Mouse (Mus musculus) gastrocnemius, postnatal 25 days (tissue): Measurements from ENCODE around the gene Slc4a1ap. TPM values are rescaled to one million over a fixed set of nuclear protein-coding genes. Genes with fewer than 3 reads are reported as not detected.
"Not testable (repeated sequence)": the region's sequence is repeated elsewhere in the genome, so short reads cannot be mapped to it uniquely, and the experiment has no call there.

Source experiments
- DNase-seq: peaks from one replicate; pipeline ENCODE4 v3.0.0; 2022
- long read RNA-seq, 2 experiments: library from polyadenylated mRNA; stranded (forward); transcript quantifications; one replicate each; pipeline ENCODE4 v2.0.0; 2021
- total RNA-seq, 2 experiments: library from RNA; stranded (reverse); gene quantifications; 1 replicate in 1 of 2; 2 replicates in 1 of 2; pipeline ENCODE4 v1.2.3; 2021

Gene Slc4a1ap
- 10 to 100 TPM; 17.4 to 18.6 TPM for total RNA-seq
- long read RNA-seq, experiment 1, partial matches to known transcripts: 1 of 7 reads
- long read RNA-seq, experiment 1, other reads (novel, unspliced or antisense): 4 of 7 reads
- long read RNA-seq, experiment 2, partial matches to known transcripts: 1 of 10 reads
- long read RNA-seq, experiment 2, other reads (novel, unspliced or antisense): 4 of 10 reads

DNA sequence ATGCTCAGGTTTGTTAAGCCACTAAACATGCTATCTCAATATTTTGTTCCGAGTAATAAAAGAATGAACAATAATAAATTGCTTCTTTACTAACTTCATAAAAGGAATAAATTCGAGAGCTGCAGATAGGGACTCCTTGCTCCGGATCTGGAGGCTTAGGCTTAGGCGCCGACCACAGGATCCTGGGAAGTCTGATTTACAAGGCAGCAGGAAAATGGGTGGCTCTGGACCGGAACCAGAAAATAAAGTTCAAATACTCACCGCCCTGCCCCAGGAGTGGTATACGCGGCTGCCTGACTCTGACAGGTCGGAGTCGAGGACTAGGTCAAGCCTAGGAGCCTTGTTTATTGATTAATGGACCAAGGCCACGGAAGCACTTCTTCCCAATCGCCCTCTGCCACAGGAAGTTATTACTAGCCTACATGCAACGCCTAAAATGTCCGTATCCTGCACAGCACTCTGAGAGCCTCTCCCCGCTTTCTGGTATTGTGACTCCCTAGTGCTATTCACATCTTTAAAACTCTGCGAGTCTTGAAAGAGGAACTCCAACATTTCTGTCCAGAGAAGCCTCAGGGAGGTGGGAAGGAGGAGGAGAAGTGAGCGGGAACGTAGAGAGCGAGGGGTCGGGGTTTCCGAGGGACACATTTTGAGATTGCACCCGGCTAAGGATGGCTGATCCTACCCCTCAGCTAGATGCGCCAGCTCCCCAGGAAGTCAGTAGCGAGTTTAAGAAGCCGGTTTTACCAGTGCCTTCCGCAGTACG lies at the start of gene Slc4a1ap:
Gene Slc4a1ap (plus strand): TSS at position 642 of the 763 bp plus-strand sequence.
- DNase-seq: peak; percentile 67

DNA sequence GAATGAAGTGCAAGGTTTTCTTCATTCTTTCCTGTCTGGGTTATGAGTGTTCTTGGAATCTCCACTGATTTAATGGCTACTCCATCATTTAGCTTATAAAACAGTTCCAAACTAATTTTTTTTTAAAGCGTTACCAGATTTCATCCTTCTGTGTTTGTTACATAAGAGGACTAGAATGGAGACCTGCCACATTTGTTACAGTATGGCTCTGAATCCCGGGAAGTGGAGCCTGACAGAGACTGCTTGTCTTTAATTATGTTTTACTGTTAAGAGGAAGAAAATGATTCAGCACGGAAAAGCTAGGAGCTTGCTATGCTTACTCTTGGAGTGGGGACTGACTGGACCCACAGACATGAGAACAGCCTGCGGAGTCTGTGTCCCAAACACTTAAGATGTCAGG lies 46.3 kb upstream of the Slc4a1ap start:
- DNase-seq: no peak

DNA sequence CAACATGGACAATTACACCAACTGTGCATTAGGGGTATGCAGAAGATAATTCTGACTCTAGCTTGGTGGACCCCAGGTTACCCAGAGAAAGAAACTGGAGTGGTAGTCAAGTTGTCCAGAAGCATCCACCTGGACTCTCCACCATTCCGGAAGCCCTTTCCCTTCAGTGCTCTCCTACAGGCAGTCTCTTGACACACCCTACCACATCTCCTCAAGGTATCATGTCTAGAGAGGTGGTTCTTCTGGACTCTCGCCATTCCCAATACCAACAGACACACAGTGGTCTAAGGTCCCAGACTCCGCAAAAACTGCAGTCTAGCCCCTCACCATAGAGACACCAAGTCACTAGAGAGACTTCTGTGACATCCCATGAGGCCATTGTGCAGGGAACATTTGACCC lies 41.4 kb upstream of the Slc4a1ap start, which contains the start of gene 4930548H24Rik:
Gene 4930548H24Rik (plus strand): TSS at position 301 of the 400 bp plus-strand sequence.
- DNase-seq: no peak

DNA sequence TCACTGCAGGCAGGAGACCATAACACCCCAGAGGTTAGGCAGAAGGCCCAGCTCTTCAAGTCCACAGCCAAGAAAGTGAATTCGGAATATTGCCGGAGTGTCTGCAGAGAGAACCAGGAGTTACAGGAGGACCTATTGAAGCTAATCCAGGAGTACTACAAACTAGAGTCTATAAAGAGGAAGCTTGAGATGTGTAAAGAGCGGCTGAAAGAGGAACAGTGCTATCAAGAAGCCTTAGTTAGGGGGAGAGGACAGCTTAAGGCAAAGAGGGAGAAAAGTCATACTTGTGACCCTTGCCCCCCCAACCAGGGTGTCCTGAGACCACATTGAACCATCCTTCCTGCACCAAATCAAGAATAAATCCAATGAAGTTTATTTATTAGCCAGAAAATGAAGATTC lies 38.9 kb upstream of the Slc4a1ap start:
- no peak for DNase-seq

DNA sequence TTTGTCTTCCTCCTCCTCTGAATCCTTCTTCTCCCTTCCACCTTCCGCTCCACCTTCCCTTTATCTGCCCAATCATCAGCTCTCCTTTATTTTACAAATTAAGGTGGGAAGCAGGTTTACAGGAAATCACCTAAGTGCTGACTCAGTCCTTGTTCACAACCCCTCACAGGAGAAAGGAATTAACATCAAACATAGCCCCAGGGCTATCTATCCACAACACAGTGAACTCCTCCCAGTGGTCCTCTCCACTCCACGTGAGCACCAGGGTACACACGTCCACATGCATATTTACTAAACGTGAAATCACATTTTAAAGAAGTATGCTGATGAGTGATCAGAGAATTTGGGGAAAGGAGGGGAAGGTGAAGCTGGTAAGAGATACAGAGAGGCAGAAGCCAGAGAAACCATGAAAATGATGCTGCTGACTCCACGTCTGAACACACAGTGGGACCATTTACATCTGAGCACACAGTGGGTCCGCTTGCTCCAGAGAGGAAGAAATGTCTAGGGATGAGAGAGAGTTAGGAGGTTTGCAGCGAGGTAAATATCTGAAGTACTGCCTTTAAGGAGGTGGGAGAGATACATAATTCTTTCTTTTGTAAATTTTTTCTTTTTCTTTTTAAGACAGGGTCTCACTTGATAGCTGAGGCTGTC lies 37.6 kb upstream of the Slc4a1ap start:
- DNase-seq: no peak

DNA sequence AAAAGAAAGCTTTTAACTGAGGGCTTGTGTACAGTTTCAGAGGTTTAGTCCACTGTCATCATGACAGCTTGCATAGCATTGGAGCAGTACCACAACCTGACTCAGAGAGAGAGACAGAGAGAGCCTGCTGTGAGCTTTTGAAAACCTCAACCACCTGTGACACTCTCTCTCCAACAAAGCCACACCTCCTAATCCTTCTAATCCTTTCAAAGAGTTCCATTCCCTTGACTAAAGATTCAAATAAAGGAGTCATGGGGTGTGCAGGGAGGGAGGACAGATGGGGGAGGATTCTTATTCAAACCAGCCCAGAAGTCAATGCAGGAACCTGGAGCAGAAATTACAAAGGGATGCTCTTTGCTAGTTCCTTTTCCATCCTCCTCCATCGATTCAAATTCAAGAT lies 34.8 kb upstream of the Slc4a1ap start:
- no peak for DNase-seq

DNA sequence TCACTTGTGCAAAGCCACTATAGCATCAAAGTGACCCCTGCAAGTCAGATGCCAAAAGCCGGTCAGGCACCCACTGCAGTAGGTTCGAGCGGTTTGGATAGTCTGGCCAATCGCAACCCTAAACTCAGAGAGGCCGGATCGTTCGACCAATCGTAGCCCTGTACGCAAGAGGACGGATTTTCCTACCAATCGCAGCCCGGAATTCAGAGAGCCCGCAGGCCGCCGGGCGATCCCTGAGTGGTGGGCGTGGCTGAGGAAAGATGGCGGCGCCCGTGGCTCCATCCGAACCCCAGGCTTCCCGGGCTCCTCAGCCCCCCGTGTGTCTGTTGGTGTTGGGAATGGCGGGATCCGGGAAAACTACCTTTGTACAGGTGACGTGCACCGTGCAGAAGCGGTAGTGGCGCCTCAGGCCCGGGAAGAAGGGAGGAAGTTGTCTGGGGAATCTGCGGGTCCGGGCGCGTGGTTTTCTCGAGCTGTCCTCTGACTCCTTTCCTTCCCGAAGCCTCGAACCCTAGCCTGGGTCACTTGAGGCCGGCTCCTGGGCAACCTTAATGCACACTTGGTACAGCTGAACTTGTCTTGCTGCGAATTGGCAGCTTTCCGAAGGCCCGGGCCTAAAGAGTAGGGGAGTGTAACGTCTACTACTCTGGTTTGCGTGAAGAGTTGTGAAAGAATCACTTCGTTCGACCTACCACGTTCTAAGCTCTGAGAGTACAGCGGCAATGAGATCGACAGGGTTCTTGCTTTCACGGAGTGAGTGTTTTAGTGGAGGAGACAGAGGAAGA lies 32.1 kb upstream of the Slc4a1ap start, which contains the start of gene Gpn1:
Gene Gpn1 (plus strand): TSS at position 229 of the 785 bp plus-strand sequence.
- DNase-seq: peak; percentile 90

DNA sequence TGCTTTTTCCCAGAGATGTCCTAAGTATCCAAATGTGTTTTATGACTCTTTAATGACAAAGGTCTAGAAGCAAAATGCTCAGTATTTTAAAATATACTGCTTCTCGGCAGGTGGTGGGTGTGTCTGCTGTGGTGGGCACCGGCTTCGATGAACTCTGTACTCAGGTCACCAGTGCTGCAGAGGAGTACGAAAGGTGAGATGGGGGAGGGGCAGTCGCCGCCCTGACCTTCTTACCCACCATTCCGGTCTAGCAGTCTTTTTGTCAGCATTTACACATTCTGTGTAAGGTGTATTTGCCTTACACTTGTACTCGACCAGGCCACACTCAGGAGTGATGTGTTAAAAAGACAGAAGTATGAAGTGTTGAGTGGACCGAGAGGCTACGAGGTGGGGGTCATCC lies 22.0 kb upstream of the Slc4a1ap start:
- DNase-seq: no peak

DNA sequence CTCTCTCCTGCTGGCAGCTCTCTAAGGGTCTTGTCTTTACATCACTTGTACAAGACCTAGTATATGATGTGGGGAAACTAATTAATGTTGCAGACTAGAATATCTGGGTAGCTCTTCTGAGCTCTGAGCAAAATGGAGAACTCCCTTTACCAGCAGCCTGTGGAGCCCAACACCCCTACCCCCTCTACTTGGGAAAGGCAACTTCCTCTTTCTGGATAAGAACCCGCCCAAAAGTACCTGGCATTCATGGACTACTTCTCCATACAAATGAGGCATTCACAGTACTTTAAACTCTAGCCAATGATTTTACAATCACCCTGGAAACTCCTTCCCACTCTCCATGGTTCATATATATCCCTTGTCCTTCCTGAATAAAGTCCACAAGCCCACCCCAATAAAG lies 14.3 kb upstream of the Slc4a1ap start:
- DNase-seq: no peak

DNA sequence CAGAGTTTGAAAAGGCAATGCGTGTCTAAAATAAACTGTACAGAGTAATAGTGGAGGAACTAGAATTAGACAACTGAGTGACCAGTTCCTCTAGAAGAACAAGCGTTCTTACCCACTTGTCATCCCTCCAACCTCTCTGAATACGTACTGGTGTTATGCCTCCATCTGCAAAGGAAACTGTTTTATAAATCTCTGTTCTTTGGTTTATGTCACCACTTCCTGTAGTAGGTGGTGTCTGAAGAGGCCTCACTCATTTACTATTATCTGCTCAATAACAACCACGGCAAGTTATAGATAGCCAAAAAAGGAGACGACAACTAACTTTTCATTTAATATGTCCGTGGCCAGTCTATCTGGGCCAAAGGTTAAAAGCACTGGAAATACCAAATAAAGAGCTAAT lies 6.2 kb upstream of the Slc4a1ap start:
- DNase-seq: no peak

DNA sequence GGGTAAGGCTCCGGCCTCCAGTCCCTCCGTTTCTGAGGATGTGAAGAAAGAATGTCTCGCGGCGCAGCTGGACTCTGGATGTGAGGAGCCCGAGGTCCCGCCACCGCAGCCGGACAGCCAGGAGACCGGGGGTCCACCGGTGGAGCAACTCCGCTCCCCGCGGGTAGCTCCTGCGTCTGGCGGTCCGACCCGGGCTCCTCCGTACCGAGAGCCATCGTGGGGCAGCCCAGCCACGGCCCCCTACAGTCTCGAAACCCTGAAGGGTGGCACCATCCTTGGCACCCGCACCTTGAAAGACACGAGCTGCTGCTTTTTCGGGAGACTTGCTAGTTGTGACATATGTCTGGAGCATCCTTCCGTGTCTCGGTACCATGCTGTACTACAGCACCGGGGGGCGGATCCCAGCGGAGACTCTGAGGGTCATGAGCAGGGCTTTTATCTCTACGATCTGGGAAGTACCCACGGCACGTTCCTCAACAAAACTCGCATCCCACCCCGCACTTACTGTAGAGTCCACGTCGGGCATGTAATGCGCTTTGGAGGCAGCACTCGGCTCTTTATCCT lies 404 bp downstream of the Slc4a1ap start:
- DNase-seq: no peak

DNA sequence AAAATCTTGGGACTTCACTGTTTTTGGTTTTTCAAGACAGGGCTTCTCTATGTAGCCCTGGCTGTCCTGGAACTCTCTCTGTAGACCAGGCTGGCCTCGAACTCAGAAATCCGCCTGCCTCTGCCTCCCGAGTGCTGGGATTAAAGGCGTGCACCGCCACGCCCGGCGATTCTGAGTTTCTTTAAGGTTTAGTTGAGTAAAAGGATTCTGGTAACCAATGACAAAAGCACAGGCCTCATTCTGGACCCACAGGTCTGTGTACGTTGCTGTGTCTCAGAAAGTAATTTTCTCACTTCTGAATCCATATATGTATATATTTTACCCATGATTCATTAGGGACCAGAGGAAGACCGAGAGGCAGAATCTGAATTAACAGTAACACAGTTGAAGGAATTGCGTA lies 912 bp downstream of the Slc4a1ap start, which contains the start of gene Supt7l:
Gene Supt7l (minus strand): TSS at position 101 of the 400 bp plus-strand sequence.
- not testable (repeated sequence) for DNase-seq

DNA sequence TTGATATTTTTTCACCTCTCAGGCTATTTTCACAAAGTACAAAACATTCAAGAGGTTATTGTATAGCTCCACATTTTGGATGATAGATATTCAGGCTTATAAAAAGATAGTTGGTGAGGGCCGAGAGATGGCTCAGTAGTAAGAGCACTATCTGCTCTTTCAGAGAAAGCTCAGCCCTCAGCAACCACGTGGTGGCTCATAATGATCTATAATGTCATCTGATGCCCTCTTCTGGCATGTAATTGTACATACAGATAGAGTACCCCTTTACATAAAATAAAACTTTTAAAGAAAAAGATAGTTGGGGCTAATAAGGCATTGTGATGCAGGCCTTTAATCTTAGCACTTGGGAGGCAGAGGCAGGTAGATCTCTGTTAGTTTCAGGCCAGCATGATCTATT lies 1.8 kb downstream of the Slc4a1ap start:
- no peak for DNase-seq

DNA sequence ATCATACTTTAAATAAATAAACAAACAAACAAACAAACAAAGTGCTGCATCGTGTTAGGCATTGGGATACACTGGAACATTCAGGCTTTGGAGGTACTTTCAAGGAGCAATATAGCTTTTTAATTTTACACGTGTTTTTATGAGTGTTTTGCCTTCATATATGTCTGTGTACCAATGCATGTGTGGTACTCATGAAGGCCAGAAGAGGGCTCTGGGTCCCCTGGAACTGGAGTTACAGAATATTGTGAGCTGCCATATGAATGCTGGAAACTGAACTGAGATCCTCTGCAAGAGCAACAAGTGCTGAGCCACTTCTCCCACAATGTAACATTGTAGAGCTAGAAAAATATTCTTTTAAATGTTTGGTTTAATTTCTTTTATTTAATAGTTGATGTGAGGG lies 8.4 kb downstream of the Slc4a1ap start:
- DNase-seq: no peak

DNA sequence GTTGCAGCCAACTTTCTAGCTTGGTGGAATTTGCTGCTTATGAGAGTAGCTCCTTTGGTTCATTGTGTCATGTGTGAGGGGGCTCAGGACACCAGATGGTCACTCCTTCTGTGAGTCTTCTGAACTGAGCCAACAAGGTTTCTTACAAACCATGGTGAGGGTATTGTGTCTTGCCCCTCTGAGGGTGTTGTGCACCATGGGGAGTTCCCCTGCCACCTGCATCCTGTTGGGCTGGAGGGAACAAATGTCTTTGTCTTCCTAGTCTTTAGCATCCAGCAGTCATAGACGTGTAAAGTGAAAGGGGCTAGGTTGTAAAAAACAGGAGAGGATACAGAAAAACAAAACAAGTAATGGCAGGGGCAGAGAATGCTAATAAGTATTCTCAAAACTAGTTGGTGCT lies 32.6 kb downstream of the Slc4a1ap start:
- DNase-seq: no peak

DNA sequence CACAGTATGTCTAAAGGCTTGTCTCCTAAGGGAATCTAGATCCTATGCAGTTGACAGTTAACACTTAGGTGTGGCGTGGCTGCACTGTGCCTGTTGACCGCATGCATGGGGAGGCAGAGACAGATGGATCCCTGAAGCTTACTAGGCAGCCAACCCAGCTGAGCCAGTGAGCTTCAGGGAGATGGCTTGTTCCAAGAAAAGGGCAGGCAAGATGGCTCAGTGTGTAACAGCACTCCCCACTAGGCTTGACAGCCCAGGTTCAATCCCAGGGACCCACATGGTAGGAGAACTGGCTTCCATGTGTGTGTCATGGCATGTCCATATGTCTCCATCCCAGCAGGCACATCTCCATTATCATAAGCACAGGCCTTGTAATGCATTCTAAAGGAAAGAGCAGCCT lies 33.6 kb downstream of the Slc4a1ap start:
- DNase-seq: no peak

DNA sequence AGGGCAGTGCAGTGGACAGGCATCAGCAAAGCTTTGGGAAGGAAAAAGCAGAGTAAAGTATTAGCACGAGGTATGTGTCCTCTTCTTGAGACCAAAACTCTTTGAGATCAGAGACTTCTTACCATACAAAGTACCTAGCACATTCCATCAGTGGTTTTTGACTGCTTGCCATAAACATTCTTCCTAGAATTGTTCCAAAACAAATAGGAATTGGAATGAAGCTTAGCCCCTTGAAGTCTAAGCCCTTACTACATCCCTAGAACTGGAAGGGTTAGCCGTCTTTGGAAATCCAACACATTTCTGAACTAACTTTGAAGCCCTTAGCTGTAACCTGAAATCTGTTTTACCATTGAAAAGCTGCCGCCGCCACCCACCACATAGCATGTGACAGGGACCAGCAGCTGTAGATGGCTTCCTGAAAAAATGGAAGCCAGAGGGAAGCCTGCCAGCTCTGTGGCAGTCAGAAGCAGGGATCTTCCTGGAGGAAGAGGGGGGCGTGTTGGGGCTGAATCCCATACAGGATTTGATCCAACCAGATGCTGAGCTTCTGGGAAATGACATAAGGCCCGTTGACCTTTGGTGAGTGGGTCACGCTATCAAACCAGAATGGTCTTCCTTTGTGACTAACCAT lies 35.4 kb downstream of the Slc4a1ap start:
- peak; percentile 35 for DNase-seq

DNA sequence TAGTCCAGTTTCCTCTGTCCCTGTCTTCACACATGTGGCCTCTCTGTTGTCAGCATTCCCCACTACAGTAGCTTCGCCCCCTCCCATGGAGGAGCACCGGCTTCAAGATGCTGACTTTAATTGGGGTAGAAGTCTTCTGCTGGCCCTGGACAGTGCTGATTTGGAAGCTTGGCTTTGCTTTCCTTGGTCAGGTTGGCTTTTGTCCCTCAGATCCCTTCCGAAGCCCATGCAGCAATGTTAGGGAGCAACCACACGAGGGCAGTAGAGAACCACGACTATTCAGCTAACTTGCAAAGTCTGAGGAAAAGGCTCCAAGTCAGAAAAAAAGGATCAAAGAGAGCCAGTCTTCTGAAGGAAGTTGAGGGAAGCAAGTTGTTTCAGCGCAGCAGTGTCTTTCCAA lies 36.7 kb downstream of the Slc4a1ap start:
- peak; percentile 50 for DNase-seq

DNA sequence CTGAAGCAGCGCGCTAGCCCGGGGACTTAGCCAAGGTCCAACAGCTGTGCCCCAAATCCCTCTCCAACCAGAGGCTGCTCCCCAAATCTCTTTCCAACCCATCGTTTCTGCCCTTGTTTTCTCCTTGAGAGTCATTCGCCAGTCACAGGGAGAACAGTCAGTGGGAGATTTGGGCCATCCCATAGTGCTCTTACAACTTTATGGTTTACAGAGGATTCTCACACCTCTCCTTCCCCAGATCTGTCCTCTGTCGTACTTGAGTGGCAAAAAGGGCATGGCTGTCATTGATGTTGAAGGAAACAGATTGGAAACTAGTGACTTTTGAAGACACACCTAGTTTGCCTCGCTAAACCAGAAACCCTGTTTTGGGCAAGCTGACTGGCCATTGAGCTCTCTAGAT lies 37.1 kb downstream of the Slc4a1ap start:
- no peak for DNase-seq

DNA sequence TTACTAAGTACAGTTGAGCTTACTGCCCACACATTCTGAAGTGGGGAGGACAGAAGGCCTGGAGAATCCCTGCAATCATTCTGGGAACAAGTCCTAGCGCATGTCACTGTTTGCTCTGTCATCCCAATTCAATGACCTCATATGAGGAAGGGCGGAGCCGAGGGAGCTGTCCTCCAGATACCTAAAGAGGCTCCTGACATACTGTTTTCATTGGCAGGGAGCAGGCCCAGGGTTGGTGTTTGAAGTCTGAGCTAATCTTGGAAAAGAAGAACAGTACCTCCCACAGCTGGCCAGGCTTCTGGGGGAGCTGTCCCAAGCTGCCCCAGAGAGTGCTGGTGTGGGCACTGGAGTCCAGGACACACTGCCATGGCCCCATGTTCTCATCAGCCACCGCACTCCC lies 38.2 kb downstream of the Slc4a1ap start:
- DNase-seq: peak; percentile 63

DNA sequence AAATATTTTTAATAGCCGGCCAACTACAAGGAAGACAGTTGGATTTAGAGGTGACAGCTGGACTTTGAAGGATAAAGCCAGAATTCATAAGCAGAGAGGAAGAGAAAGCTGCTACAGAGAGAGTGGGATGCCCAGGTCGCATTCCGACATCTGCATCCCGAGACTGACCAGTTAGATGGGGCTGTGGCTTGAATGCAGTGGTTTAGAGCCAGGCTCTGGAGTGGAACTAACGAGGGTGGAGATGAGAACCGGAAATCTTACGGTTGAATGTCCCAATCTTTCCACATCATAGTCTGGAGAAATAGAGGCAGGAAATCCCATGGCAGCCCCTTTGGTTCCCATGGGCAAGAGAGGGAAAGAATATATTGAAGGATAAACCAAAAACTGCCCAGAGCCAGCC lies 39.2 kb downstream of the Slc4a1ap start:
- DNase-seq: no peak

DNA sequence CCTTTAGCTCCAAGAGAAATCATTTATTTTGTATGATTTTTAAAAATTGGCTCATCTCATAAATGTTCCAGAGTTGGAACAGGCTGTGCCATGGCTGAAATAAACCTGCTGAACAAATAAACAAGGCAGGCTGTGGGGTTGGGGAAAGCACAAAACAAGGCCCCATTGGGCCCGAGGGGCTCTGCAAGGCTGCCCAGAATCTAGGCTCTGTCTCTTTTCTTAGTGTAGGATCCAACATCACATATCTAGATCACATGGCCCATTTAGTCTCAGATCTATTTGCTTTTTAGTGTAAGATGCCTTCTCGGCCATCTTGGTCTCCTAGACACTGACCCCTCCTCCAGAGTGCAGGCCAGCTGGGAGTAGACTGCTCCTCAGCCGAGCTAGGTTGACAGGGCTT lies 39.7 kb downstream of the Slc4a1ap start:
- DNase-seq: no peak
